In genomic region chr14:54371460-54371859, GRCm38 (mm10) we compare ENCODE assay signal across 16 mouse cellular contexts. TPM values are rescaled to one million over a fixed set of nuclear protein-coding genes. Genes with fewer than 3 reads are reported as not detected.
DNase-seq lines count a peak whose midpoint lies in the region; ATAC-seq lines count a peak whose summit lies in the region.
"Had no signal": no experiment of that assay in that cellular context is flagged by ENCODE, and none has a peak within 500 bp of the region (broad histone marks: within the 10 kb centered on the region; RNA-seq: fewer than 3 reads in every experiment).

No protein-coding gene starts in this region.

- DNase-seq in limb, embryonic 11.5 days (ENCODE audit: low spot score): no peak
- DNase-seq in limb, embryonic 10.5 days (ENCODE audit: low spot score): no peak
- DNase-seq in ovary, postnatal 36 days (ENCODE audit: low spot score): no peak
- no peak for DNase-seq in urinary bladder, postnatal 36 days (ENCODE audit: low spot score in 2 of 2)
- DNase-seq: adrenal gland, adult 2 months; cerebellum, adult 18-20 months; gastrocnemius, postnatal 14 days; liver; thymus, postnatal 14 days had no signal

- WGBS in limb, embryonic 11.5 days: 98% methylated on average over 10 of the region's 10 CpGs
- WGBS in limb, embryonic 10.5 days: 97% methylated on average over 10 of the region's 10 CpGs
- WGBS in forebrain, embryonic 15.5 days: 97% methylated on average over 10 of the region's 10 CpGs
- 93% methylated on average over 10 of the region's 10 CpGs for WGBS in hindbrain, embryonic 12.5 days
- WGBS in midbrain, embryonic 16.5 days: over 99% methylated on average over 10 of the region's 10 CpGs

- no peak overlapping the region for H3K4me2 ChIP-seq in limb, embryonic 11.5 days (ENCODE audit: low read depth, severe bottlenecking)
- no peak overlapping the region for H3K4me2 ChIP-seq in forebrain, embryonic 15.5 days (replicated peaks)
- H3K4me2 ChIP-seq in hindbrain, embryonic 12.5 days (replicated peaks): no peak overlapping the region
- no peak overlapping the region for H3K4me2 ChIP-seq in midbrain, embryonic 16.5 days (ENCODE audit: low read length)
- H3K4me2 ChIP-seq: embryonic facial prominence, embryonic 15.5 days; lung, embryonic 15.5 days had no signal

- no peaks in the 10 kb centered on the region for H3K4me1 ChIP-seq in limb, embryonic 11.5 days (ENCODE audit: control insufficient read depth, insufficient read depth, low read length)
- no peaks in the 10 kb centered on the region for H3K4me1 ChIP-seq in limb, embryonic 10.5 days
- no peaks in the 10 kb centered on the region for H3K4me1 ChIP-seq in forebrain, embryonic 15.5 days
- no peaks in the 10 kb centered on the region for H3K4me1 ChIP-seq in hindbrain, embryonic 12.5 days
- no peaks in the 10 kb centered on the region for H3K4me1 ChIP-seq in midbrain, embryonic 16.5 days (ENCODE audit: control insufficient read depth, insufficient read depth, low read length)
- H3K4me1 ChIP-seq: embryonic facial prominence, embryonic 15.5 days; lung, embryonic 15.5 days had no signal

- H3K27ac ChIP-seq in limb, embryonic 11.5 days (replicated peaks; ENCODE audit: low read depth, low read length): no peak overlapping the region
- H3K27ac ChIP-seq in limb, embryonic 10.5 days: no peak overlapping the region
- H3K27ac ChIP-seq in forebrain, embryonic 15.5 days (replicated peaks): no peak overlapping the region
- no peak overlapping the region for H3K27ac ChIP-seq in hindbrain, embryonic 12.5 days
- H3K27ac ChIP-seq in midbrain, embryonic 16.5 days (ENCODE audit: low read length): no peak overlapping the region
- H3K27ac ChIP-seq: embryonic facial prominence, embryonic 15.5 days; kidney, postnatal 0 days; lung, embryonic 15.5 days had no signal

- H3K27me3 ChIP-seq in limb, embryonic 11.5 days (ENCODE audit: control insufficient read depth, insufficient read depth, low read length): no peaks in the 10 kb centered on the region
- H3K27me3 ChIP-seq in limb, embryonic 10.5 days (ENCODE audit: low read depth, poor library complexity, severe bottlenecking): no peaks in the 10 kb centered on the region
- no peaks in the 10 kb centered on the region for H3K27me3 ChIP-seq in forebrain, embryonic 15.5 days
- H3K27me3 ChIP-seq in hindbrain, embryonic 12.5 days: no peaks in the 10 kb centered on the region
- H3K27me3 ChIP-seq in midbrain, embryonic 16.5 days (ENCODE audit: control insufficient read depth, insufficient read depth, low read depth, low read length): no peaks in the 10 kb centered on the region
- H3K27me3 ChIP-seq: embryonic facial prominence, embryonic 15.5 days; lung, embryonic 15.5 days had no signal

- H3K9me3 ChIP-seq in limb, embryonic 11.5 days (ENCODE audit: control insufficient read depth, low read length): no peaks in the 10 kb centered on the region
- 0 out of 2 replicates have a peak, but pooled peaks cover 1% of the 10 kb centered on the region for H3K9me3 ChIP-seq in limb, embryonic 10.5 days (replicated peaks)
- no peaks in the 10 kb centered on the region; the same call in 1 of the 2 replicates for H3K9me3 ChIP-seq in forebrain, embryonic 15.5 days
- H3K9me3 ChIP-seq in hindbrain, embryonic 12.5 days (replicated peaks): 0 out of 2 replicates have a peak, but pooled peaks cover 3% of the 10 kb centered on the region
- H3K9me3 ChIP-seq in midbrain, embryonic 16.5 days (replicated peaks; ENCODE audit: control insufficient read depth, low read length, poor library complexity, severe bottlenecking): no peaks in the 10 kb centered on the region
- H3K9me3 ChIP-seq: embryonic facial prominence, embryonic 15.5 days; lung, embryonic 15.5 days had no signal

- peaks cover 23% of the 10 kb centered on the region for H3K36me3 ChIP-seq in limb, embryonic 11.5 days (ENCODE audit: control insufficient read depth, insufficient read depth, low read length)
- H3K36me3 ChIP-seq in limb, embryonic 10.5 days: peaks cover 54% of the 10 kb centered on the region
- H3K36me3 ChIP-seq in forebrain, embryonic 15.5 days: peaks cover 47% of the 10 kb centered on the region
- H3K36me3 ChIP-seq in hindbrain, embryonic 12.5 days: peaks cover 49% of the 10 kb centered on the region
- H3K36me3 ChIP-seq in midbrain, embryonic 16.5 days (ENCODE audit: control insufficient read depth, insufficient read depth, low read length): peaks cover 34% of the 10 kb centered on the region

- H3K9ac ChIP-seq in limb, embryonic 11.5 days (ENCODE audit: low read length): no peak overlapping the region
- H3K9ac ChIP-seq in forebrain, embryonic 15.5 days (replicated peaks): no peak overlapping the region
- no peak overlapping the region for H3K9ac ChIP-seq in hindbrain, embryonic 12.5 days
- H3K9ac ChIP-seq in midbrain, embryonic 16.5 days (ENCODE audit: low read depth, low read length): no peak overlapping the region
- H3K9ac ChIP-seq: embryonic facial prominence, embryonic 15.5 days; lung, embryonic 15.5 days had no signal

- ATAC-seq in limb, embryonic 11.5 days (ENCODE audit: insufficient number of reproducible peaks, low FRiP score, low TSS enrichment, low read depth): 0 out of 2 replicates have a peak, but pooled peaks have one; percentile 42
- ATAC-seq in forebrain, embryonic 15.5 days (replicated peaks): peak; percentile 42; the same call in 1 of the 2 replicates
- peak; percentile 56; the same call in 1 of the 2 replicates for ATAC-seq in hindbrain, embryonic 12.5 days (ENCODE audit: low FRiP score)
- peak; percentile 52; the same call in 1 of the 2 replicates for ATAC-seq in midbrain, embryonic 16.5 days
- ATAC-seq: CD4-positive, CD25-positive, alpha-beta regulatory T cell, adult 4 months had no signal

- no peak overlapping the region for H3K4me3 ChIP-seq in limb, embryonic 11.5 days (ENCODE audit: low read depth, low read length)
- H3K4me3 ChIP-seq in limb, embryonic 10.5 days: no peak overlapping the region
- no peak overlapping the region for H3K4me3 ChIP-seq in forebrain, embryonic 15.5 days
- no peak overlapping the region for H3K4me3 ChIP-seq in hindbrain, embryonic 12.5 days
- no peak overlapping the region for H3K4me3 ChIP-seq in midbrain, embryonic 16.5 days (ENCODE audit: low read depth, low read length)
- H3K4me3 ChIP-seq: embryonic facial prominence, embryonic 15.5 days; lung, embryonic 15.5 days had no signal

RNA-seq across cellular contexts. Expression of gene Oxa1l, which starts 10.8 kb away (rescaled TPM):
- polyA plus RNA-seq in limb, embryonic 11.5 days (2014; fragmentation: Nextera tagmentation; extraction: Ambion mirVana): 52.0 and 58.1 TPM in 2 replicates
- 60.5 and 63.1 TPM in 2 replicates for polyA plus RNA-seq in limb, embryonic 10.5 days (2016; fragmentation: Nextera tagmentation; extraction: Ambion mirVana)
- 47.9 and 48.1 TPM in 2 replicates for polyA plus RNA-seq in forebrain, embryonic 15.5 days (2015; fragmentation: Nextera tagmentation; extraction: Ambion mirVana)
- 39.2 and 42.2 TPM in 2 replicates for polyA plus RNA-seq in hindbrain, embryonic 12.5 days (2016; fragmentation: Nextera tagmentation; extraction: Ambion mirVana)
- 51.8 and 53.1 TPM in 2 replicates for polyA plus RNA-seq in midbrain, embryonic 16.5 days (2015; fragmentation: Nextera tagmentation; extraction: Ambion mirVana)

RNA-seq across cellular contexts. Expression of gene Slc7a7, which starts 46.1 kb away (rescaled TPM):
- 3.1 and 3.6 TPM in 2 replicates for polyA plus RNA-seq in limb, embryonic 11.5 days (2014; fragmentation: Nextera tagmentation; extraction: Ambion mirVana)
- 2.3 and 3.1 TPM in 2 replicates for polyA plus RNA-seq in limb, embryonic 10.5 days (2016; fragmentation: Nextera tagmentation; extraction: Ambion mirVana)
- 5.0 and 5.2 TPM in 2 replicates for polyA plus RNA-seq in forebrain, embryonic 15.5 days (2015; fragmentation: Nextera tagmentation; extraction: Ambion mirVana)
- 5.1 and 5.2 TPM in 2 replicates for polyA plus RNA-seq in hindbrain, embryonic 12.5 days (2016; fragmentation: Nextera tagmentation; extraction: Ambion mirVana)
- 4.3 and 4.9 TPM in 2 replicates for polyA plus RNA-seq in midbrain, embryonic 16.5 days (2015; fragmentation: Nextera tagmentation; extraction: Ambion mirVana)

RNA-seq across cellular contexts. Expression of gene Mrpl52, which starts 55.2 kb away (rescaled TPM):
- 228 and 236 TPM in 2 replicates for polyA plus RNA-seq in limb, embryonic 11.5 days (2014; fragmentation: Nextera tagmentation; extraction: Ambion mirVana)
- polyA plus RNA-seq in limb, embryonic 10.5 days (2016; fragmentation: Nextera tagmentation; extraction: Ambion mirVana): 198 and 219 TPM in 2 replicates
- 269 and 282 TPM in 2 replicates for polyA plus RNA-seq in forebrain, embryonic 15.5 days (2015; fragmentation: Nextera tagmentation; extraction: Ambion mirVana)
- 239 and 255 TPM in 2 replicates for polyA plus RNA-seq in hindbrain, embryonic 12.5 days (2016; fragmentation: Nextera tagmentation; extraction: Ambion mirVana)
- 247 and 252 TPM in 2 replicates for polyA plus RNA-seq in midbrain, embryonic 16.5 days (2015; fragmentation: Nextera tagmentation; extraction: Ambion mirVana)

RNA-seq across cellular contexts. Expression of gene Mmp14, which starts 60.0 kb away (rescaled TPM):
- 97.8 and 101 TPM in 2 replicates for polyA plus RNA-seq in limb, embryonic 11.5 days (2014; fragmentation: Nextera tagmentation; extraction: Ambion mirVana)
- 68.3 and 84.7 TPM in 2 replicates for polyA plus RNA-seq in limb, embryonic 10.5 days (2016; fragmentation: Nextera tagmentation; extraction: Ambion mirVana)
- 60.3 and 61.7 TPM in 2 replicates for polyA plus RNA-seq in forebrain, embryonic 15.5 days (2015; fragmentation: Nextera tagmentation; extraction: Ambion mirVana)
- 113 and 117 TPM in 2 replicates for polyA plus RNA-seq in hindbrain, embryonic 12.5 days (2016; fragmentation: Nextera tagmentation; extraction: Ambion mirVana)
- 43.5 and 43.9 TPM in 2 replicates for polyA plus RNA-seq in midbrain, embryonic 16.5 days (2015; fragmentation: Nextera tagmentation; extraction: Ambion mirVana)
- polyA plus RNA-seq: CD4-positive, CD25-positive, alpha-beta regulatory T cell, adult 4 months had no signal
